Mouse (Mus musculus) heart, postnatal 36 days (tissue): ENCODE data around the gene Zbtb45. TPM values are rescaled to one million over a fixed set of nuclear protein-coding genes. Genes with fewer than 3 reads are reported as not detected.

Source experiments
- DNase-seq, 2 experiments: peaks; one replicate each; pipeline ENCODE4 v3.0.0; 2021 to 2022
- intact Hi-C: fragments of 180-260 bp; cut with DNase I; formaldehyde crosslinking; loops from one replicate; pipeline ENCODE4 v1.15.1; 2025
- total RNA-seq, 2 experiments: library from RNA; stranded (reverse); gene quantifications; 2 replicates each; pipeline ENCODE4 v1.2.3; 2021

Zbtb45 gene
- 1 to 10 TPM; 7.9 to 8.8 TPM for total RNA-seq

- DNase-seq, result no peak
- intact Hi-C loops, result no loop called here
These were observed at the start of gene Zbtb45 for GRCm38 (mm10) chr7:13010005-13010908. Zbtb45 (minus strand) TSS chr7:13010034.

GRCm38 (mm10) chr7:13059536-13059935 lies 49.7 kb upstream of the Zbtb45 start:
- intact Hi-C loops, result loop anchor here (10.0 kb wide), 3 partner anchors 255 to 635 kb away; partner anchors contain the start of genes Zfp551, Zfp606 and Zscan18
- no peak for DNase-seq

- DNase-seq, result no peak
- intact Hi-C loops, result loop anchor here (10.0 kb wide), 3 partner anchors 252 to 632 kb away; partner anchors contain the start of genes Zfp551, Zfp606 and Zscan18
These were observed 47.3 kb upstream of the Zbtb45 start for GRCm38 (mm10) chr7:13056913-13057700.

DNA sequence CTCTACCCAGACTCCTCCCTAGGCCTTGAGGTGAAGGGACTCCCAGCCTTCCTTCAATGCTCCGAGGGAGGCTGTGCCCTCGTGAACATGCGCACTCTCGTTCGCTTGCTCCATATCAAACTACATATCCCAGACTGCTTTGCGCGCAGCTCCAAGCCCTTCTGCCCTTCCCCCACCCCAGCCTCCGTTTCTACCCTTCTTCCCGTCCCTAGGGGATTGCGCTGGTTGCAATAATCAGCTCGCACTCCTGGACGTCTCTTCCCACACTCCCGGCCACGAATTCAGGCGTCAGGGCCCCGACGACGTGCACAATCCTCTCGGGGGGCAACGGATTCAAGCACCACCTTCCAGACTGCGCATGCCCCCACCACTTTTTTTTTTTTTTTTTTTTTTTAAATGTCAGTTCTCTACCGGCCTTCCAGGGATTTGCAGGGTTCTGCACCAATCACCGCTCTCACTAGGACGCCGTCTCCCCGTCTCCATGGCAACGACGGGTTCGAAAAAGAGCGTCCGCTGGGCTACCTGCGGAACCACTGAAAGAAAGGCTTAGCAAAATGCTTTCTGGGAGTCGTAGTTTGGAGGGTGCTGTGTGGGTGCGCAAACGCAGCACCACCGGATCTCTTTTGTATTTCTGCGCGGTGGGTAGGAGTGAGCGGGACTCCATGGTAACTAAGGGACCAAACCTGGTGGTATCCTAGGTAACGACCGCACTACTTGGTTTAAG lies 44.6 kb upstream of the Zbtb45 start, which contains the start of gene Mzf1:
Mzf1 (minus strand) TSS at position 478 of the 724 bp plus-strand sequence.
- DNase-seq, result peak; percentile 83 to 95
- intact Hi-C loops, result loop anchor here (5.0 to 10.0 kb wide), 4 partner anchors 223 to 630 kb away; partner anchors contain the start of genes Lig1, Zfp551, Zfp606 and Zscan18

DNA sequence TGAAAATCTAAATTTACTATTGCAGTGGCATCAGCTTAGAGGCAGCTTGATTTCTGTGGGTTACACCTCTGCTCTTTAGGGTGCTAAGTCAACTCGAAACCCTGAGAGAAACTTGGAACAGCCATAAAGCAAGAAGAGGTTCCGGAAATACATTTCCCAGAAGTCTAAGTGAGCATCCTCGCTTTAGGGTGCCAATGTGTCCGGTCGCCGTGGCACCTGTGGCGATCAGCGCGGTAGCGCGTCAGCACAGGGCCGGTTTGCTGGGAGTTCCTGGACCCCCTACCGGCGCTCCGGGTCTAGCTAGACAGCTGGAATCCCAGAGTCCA lies 44.1 kb upstream of the Zbtb45 start:
- intact Hi-C loops, result loop anchor here (5.0 to 10.0 kb wide), 4 partner anchors 223 to 629 kb away; partner anchors contain the start of genes Lig1, Zfp551, Zfp606 and Zscan18
- DNase-seq, result no peak

DNA sequence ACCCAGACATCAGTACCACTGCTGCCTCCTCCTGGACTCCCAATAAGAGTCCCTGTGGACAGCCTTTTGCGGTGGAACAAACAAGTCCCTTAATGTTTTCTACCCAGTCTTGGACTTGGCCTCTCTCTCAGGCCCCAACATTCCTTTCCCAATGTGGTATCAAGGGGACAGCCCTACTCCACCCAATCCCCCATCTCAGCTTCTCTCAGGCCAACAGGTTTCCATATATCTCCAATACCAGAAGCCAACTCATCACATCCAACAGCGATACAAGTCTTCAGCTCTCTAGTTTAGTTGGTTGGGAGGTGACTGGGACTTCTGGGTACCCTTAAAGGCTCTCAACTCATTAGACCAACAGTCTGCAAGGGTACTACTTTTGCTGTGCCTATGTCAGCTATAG lies 43.7 kb upstream of the Zbtb45 start:
- intact Hi-C loops, result loop anchor here (5.0 to 10.0 kb wide), 4 partner anchors 224 to 629 kb away; partner anchors contain the start of genes Lig1, Zfp551, Zfp606 and Zscan18
- DNase-seq, result no peak

DNA sequence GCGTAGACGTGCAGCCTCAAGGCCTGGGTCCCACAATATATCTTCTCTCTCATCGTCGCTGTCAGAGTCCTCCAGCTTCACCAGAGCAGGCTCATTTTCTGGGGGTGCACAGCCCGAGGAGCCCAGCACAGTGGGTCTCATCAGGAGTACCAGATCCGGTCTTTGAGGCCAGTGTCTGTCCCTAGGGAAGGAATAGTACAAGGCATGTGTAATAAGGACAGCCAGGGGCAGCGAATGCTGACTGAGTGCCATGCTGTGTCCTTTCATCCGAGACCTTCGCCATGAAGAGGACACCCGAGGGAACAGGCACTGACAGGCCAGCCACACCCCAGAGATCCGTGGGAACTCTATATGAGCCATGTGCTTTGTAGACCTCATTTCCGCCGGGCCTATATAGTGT lies 43.2 kb upstream of the Zbtb45 start:
- intact Hi-C loops, result loop anchor here (5.0 to 10.0 kb wide), 4 partner anchors 224 to 628 kb away; partner anchors contain the start of genes Lig1, Zfp551, Zfp606 and Zscan18
- DNase-seq, result no peak

- intact Hi-C loops, result loop anchor here (1.0 to 2.0 kb wide), 2 partner anchors 37 to 137 kb away; no protein-coding TSS in a partner anchor
- peak; percentile 64 to 65 for DNase-seq
These were observed 36.2 kb upstream of the Zbtb45 start for GRCm38 (mm10) chr7:13046084-13046483.

- intact Hi-C loops, result no loop called here
- DNase-seq, result no peak
These were observed 34.4 kb upstream of the Zbtb45 start for GRCm38 (mm10) chr7:13044254-13044625.

DNA sequence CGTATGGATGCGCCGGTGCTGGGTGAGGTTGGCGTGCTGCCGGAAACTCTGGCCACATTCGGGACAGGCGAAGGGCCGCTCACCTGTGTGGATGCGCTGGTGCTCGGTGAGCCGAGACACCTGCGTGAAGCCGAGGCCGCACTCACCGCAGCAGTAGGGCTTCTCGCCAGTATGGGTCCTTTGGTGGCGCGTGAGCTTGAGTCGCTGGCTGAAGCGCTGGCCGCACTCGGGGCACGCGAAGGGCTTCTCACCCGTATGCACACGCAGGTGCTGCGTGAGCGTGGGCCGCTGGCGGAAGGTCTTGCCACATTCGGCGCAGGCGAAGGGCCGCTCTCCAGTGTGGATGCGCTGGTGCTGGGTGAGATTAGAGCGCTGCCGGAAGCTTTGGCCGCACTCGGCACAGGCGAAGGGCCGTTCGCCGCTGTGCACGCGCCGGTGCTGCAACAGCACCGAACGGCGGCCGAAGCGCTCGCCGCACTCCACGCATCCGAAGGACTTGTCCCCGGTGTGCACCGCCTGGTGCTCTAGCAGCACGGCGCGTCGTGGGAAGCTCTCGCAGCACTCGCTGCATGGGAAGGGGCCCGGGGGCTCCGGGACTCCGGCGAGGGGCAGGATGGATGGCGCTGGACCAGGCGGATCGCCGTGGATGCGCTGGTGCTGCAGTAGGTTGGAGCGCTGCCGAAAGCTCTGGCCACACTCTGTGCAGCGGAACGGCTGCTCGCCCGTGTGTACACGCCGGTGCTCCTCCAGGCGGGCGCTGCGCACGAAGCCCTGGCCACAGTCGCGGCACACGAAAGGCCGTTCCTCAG lies 33.8 kb upstream of the Zbtb45 start:
- DNase-seq, result no peak
- intact Hi-C loops, result no loop called here

GRCm38 (mm10) chr7:13043120-13043444 lies 33.2 kb upstream of the Zbtb45 start:
- no peak for DNase-seq
- intact Hi-C loops, result no loop called here

DNA sequence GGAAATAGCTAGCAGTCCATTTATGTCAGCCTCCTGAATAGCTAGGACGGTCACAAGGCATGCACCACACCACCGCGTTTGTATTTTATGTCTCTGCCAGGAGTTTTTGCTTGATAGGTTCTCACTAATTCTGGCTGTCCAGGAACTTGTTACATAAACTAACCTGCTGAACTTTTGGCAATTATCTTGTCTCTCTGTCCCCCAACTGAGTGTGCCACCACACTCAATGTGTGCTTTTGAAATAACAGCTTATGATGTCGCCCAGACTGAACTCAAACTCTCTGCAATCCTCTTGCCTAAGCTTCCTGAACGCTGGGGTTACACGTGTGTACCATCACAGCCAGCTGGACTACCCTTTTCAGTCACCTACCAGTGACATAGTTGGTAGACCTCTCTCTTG lies 32.7 kb upstream of the Zbtb45 start:
- no peak for DNase-seq
- intact Hi-C loops, result no loop called here

- intact Hi-C loops, result no loop called here
- DNase-seq, result no peak
These were observed 31.4 kb upstream of the Zbtb45 start for GRCm38 (mm10) chr7:13041256-13041655.

GRCm38 (mm10) chr7:13039181-13039580 lies 29.3 kb upstream of the Zbtb45 start:
- intact Hi-C loops, result loop anchor here (5.0 kb wide), 1 partner anchor 62 kb away; the partner anchor contains the start of gene Zfp446
- no peak for DNase-seq

DNA sequence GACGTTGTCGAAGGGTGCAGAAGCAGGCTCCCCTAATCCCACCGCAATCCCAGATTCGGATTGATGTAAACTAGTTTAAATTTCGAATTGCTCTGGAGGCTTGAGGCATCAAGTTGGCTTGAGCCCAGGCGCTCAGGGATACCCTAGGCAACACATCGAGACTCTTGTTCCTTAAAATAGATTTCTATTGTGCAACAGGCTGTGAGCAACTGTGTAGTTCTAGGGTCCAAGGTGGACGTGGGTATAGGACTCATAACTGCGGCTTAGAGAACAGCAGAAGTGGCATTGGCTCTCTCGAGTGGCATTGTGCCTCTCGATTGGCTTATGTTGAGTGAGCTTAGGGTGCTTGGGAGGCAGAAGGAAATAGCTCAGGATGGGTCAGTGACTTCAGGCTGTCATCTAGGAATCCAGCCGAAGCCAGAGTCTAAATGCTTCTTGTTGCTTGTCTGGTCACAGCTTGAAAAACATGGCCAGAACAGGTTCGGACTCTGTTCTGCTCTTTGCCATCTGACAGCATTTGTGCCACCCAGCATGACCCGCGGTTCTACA lies 28.9 kb upstream of the Zbtb45 start:
- DNase-seq, result peak in 1 of 2 experiments; percentile 2
- intact Hi-C loops, result loop anchor here (5.0 kb wide), 1 partner anchor 61 kb away; the partner anchor contains the start of gene Zfp446

DNA sequence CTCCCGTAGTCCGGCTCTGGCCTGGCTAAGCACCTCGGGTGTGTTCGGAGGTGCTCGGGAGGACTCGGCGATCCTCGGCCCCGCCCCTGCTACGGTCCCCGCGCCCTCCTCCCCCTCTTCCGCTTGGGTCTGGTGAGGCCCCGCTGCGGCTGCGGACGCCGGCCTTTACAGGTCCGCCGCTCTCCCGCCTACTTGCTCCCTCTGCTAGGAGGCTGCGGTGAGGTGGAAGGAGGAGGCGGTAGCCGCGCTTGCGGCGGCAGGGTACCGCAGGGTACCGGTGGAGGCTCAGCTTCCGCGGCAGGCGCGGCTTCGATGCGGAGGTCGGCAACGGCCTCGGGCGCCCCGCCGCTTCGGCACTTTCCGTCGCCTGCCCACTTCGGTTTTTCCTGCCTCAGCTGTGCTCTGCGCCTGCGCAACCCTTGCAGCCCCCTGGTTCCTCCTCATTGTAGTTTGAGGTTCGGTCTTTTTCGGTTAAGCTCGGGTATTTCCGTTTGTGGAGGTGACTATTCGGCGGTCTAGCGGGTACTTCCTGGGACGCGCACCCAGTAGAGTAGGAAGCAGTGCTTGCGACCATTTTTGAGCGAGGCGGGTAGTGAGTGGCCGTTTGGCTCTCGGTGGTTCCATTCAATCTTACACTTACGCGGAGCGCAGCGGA lies 28.2 kb upstream of the Zbtb45 start, which contains the start of gene Ube2m:
Ube2m (minus strand) TSS at position 375 of the 655 bp plus-strand sequence.
- peak; percentile 99 for DNase-seq
- intact Hi-C loops, result loop anchor here (5.0 kb wide), 1 partner anchor 61 kb away; the partner anchor contains the start of gene Zfp446

DNA sequence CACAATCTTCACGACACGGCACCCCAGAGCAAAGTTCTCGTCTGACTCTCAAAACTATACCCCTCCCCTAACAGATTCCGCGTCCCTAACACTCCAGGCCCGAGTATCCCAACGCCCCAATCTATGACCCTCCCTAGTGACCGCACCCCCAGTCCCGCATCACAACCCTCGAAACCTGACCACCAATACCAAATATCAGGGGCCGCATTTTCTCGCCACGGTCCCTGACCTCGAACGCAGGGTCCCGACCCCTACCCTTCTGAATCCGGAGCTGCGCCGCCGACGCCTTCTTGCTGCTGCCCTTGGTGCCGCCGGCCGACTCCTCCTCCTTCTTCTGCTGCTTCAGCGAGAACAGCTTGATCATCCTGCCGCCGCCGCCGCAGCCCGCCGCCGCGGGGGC lies 27.5 kb upstream of the Zbtb45 start:
- no peak for DNase-seq
- intact Hi-C loops, result loop anchor here (5.0 kb wide), 1 partner anchor 60 kb away; the partner anchor contains the start of gene Zfp446

DNA sequence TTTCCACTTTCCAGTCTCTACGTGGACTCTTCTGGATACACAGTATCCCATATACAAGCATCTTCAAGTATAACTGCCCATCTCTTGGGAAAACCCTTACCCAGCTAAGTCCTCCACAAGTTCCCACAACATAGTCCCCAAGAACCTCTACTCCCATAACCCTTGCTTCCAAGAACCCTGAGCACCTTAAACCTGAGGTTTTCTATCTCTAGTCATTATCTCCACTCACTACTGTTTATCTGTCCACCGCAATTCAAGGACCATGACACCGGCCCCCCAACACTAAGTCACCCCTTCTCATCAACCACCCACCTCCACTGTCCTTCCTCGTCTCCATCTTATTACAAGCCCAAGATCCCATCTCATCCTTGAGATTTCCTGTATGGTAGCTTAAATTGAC lies 27.0 kb upstream of the Zbtb45 start:
- no peak for DNase-seq
- intact Hi-C loops, result loop anchor here (5.0 kb wide), 1 partner anchor 60 kb away; the partner anchor contains the start of gene Zfp446
